ENCODE assay signal across 9 mouse cellular contexts in the genomic region with DNA sequence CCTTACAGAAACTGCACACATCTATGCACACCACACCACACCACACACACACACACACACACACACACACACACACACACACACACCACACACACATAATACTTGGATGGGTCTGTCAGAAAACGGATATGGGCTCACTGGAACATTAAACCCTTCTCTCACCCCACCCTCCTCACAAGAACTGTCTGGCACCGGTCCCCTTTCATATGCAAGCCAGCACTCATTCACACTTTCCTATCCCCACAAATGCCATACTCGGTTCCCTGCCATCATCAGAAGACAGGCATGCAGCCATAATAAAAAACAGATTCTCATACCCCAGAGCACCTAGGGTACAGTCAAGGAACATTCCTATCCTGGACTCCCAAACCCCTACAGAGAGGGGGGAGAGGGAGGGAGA. TPM values are rescaled to one million over a fixed set of nuclear protein-coding genes. Genes with fewer than 3 reads are reported as not detected.
DNase-seq lines count a peak whose midpoint lies in the region; ATAC-seq lines count a peak whose summit lies in the region.
"Had no signal": no experiment of that assay in that cellular context is flagged by ENCODE, and none has a peak within 500 bp of the region (broad histone marks: within the 10 kb centered on the region; RNA-seq: fewer than 3 reads in every experiment).

No protein-coding gene starts in this region.

- H3K27ac ChIP-seq in forebrain, embryonic 11.5 days (ENCODE audit: low read depth, low read length) = no peak overlapping the region
- H3K27ac ChIP-seq in limb, embryonic 12.5 days = no peak overlapping the region
- no peak overlapping the region for H3K27ac ChIP-seq in neural tube, embryonic 13.5 days (replicated peaks)

- 0 out of 2 replicates have a peak, but pooled peaks cover 3% of the 10 kb centered on the region for H3K4me1 ChIP-seq in forebrain, embryonic 11.5 days (replicated peaks; ENCODE audit: control insufficient read depth, insufficient read depth, low read length)
- H3K4me1 ChIP-seq in limb, embryonic 12.5 days (replicated peaks) = peaks cover 10% of the 10 kb centered on the region
- peaks cover 25% of the 10 kb centered on the region for H3K4me1 ChIP-seq in neural tube, embryonic 13.5 days (replicated peaks)

- peak overlapping the region; percentile 77; the same call in 1 of the 2 replicates for H3K4me3 ChIP-seq in forebrain, embryonic 11.5 days (ENCODE audit: low read depth, low read length)
- peak overlapping the region; percentile 77; the same call in 1 of the 2 replicates for H3K4me3 ChIP-seq in limb, embryonic 12.5 days (replicated peaks)
- H3K4me3 ChIP-seq in neural tube, embryonic 13.5 days = peak overlapping the region; percentile 80

- DNase-seq in left cerebral cortex, postnatal 25 days (ENCODE audit: low spot score in 2 of 2) = peak; percentile 34 to 51
- DNase-seq in left cerebral cortex, adult 11 months (ENCODE audit: low spot score) = no peak
- DNase-seq in forebrain, embryonic 11.5 days (ENCODE audit: low spot score) = no peak
- no peak for DNase-seq in spleen, postnatal 36 days (ENCODE audit: low spot score in 2 of 2)

- no peak for ATAC-seq in forebrain, embryonic 11.5 days (replicated peaks; ENCODE audit: low FRiP score)
- ATAC-seq in limb, embryonic 12.5 days (ENCODE audit: insufficient number of reproducible peaks, insufficient read depth, low FRiP score, low TSS enrichment, low read depth) = 0 out of 2 replicates have a peak, but pooled peaks have one; percentile 1
- ATAC-seq in neural tube, embryonic 13.5 days (ENCODE audit: low read depth) = no peak
- ATAC-seq in megakaryocyte-erythroid progenitor cell, adult 5-6 weeks (replicated peaks; ENCODE audit: low FRiP score, low TSS enrichment, poor library complexity, severe bottlenecking) = no peak

- H3K36me3 ChIP-seq in forebrain, embryonic 11.5 days (ENCODE audit: control insufficient read depth, insufficient read depth, low read length) = no peaks in the 10 kb centered on the region; the same call in 1 of the 2 replicates
- peaks cover 24% of the 10 kb centered on the region for H3K36me3 ChIP-seq in limb, embryonic 12.5 days
- H3K36me3 ChIP-seq in neural tube, embryonic 13.5 days = peaks cover 39% of the 10 kb centered on the region

- no peaks in the 10 kb centered on the region for H3K9me3 ChIP-seq in forebrain, embryonic 11.5 days (ENCODE audit: control insufficient read depth, low read length)
- H3K9me3 ChIP-seq in limb, embryonic 12.5 days = no peaks in the 10 kb centered on the region
- no peaks in the 10 kb centered on the region for H3K9me3 ChIP-seq in neural tube, embryonic 13.5 days
- H3K9me3 ChIP-seq: G1E had no signal

- 53% methylated on average over 3 of the region's 3 CpGs for WGBS in forebrain, embryonic 11.5 days
- WGBS in limb, embryonic 12.5 days = 36% methylated on average over 3 of the region's 3 CpGs
- 42% methylated on average over 3 of the region's 3 CpGs for WGBS in neural tube, embryonic 13.5 days

- intact Hi-C loops in left cerebral cortex, postnatal 25 days (cut with DNase I) = no loop called here

- no peak overlapping the region for H3K4me2 ChIP-seq in forebrain, embryonic 11.5 days (ENCODE audit: low read depth, low read length, severe bottlenecking)
- H3K4me2 ChIP-seq in limb, embryonic 12.5 days = peak overlapping the region; percentile 94; the same call in 1 of the 2 replicates
- peak overlapping the region; percentile 78 for H3K4me2 ChIP-seq in neural tube, embryonic 13.5 days

- no peaks in the 10 kb centered on the region for H3K27me3 ChIP-seq in forebrain, embryonic 11.5 days (ENCODE audit: control insufficient read depth, insufficient read depth, low read length)
- H3K27me3 ChIP-seq in limb, embryonic 12.5 days = no peaks in the 10 kb centered on the region
- H3K27me3 ChIP-seq in neural tube, embryonic 13.5 days = no peaks in the 10 kb centered on the region

- H3K9ac ChIP-seq in forebrain, embryonic 11.5 days (ENCODE audit: low read length) = no peak overlapping the region; the same call in 1 of the 2 replicates
- peak overlapping the region; percentile 75; the same call in 1 of the 2 replicates for H3K9ac ChIP-seq in limb, embryonic 12.5 days (replicated peaks)
- H3K9ac ChIP-seq in neural tube, embryonic 13.5 days = peak overlapping the region; percentile 91

RNA-seq across cellular contexts. Expression of a gene that starts 1.7 kb away (rescaled TPM):
- total RNA-seq in left cerebral cortex, postnatal 25 days (2021) = 10 to 100 TPM; 46.6 to 46.9 TPM
- 13.3 and 14.6 TPM in 2 replicates for polyA plus RNA-seq in forebrain, embryonic 11.5 days (2014; fragmentation: Nextera tagmentation; extraction: Ambion mirVana)
- 3.7 and 5.1 TPM in 2 replicates for polyA plus RNA-seq in limb, embryonic 12.5 days (2016; fragmentation: Nextera tagmentation; extraction: Ambion mirVana)
- polyA plus RNA-seq in neural tube, embryonic 13.5 days (2015; fragmentation: Nextera tagmentation; extraction: Ambion mirVana) = 19.6 and 21.7 TPM in 2 replicates
- 0.77 and 1.3 TPM in 2 replicates for total RNA-seq in megakaryocyte-erythroid progenitor cell, adult 5-6 weeks (2014; fragmentation: Nextera tagmentation)
- total RNA-seq in megakaryocyte-erythroid progenitor cell, adult 5-6 weeks (2017) = 0.42 and 0.70 TPM in 2 replicates
- polyA plus RNA-seq: inflammation-experienced regulatory T-cells, adult 6 months had no signal

RNA-seq across cellular contexts. Expression of a gene that starts 13.5 kb away (rescaled TPM):
- total RNA-seq in left cerebral cortex, postnatal 25 days (2021) = 10 to 100 TPM; 15.2 to 15.4 TPM
- polyA plus RNA-seq in forebrain, embryonic 11.5 days (2014; fragmentation: Nextera tagmentation; extraction: Ambion mirVana) = 30.2 and 36.5 TPM in 2 replicates
- polyA plus RNA-seq in limb, embryonic 12.5 days (2016; fragmentation: Nextera tagmentation; extraction: Ambion mirVana) = 83.2 and 86.9 TPM in 2 replicates
- polyA plus RNA-seq in neural tube, embryonic 13.5 days (2015; fragmentation: Nextera tagmentation; extraction: Ambion mirVana) = 26.1 and 31.9 TPM in 2 replicates
- 103 and 133 TPM in 2 replicates for total RNA-seq in megakaryocyte-erythroid progenitor cell, adult 5-6 weeks (2014; fragmentation: Nextera tagmentation)
- total RNA-seq in megakaryocyte-erythroid progenitor cell, adult 5-6 weeks (2017) = 128 and 189 TPM in 2 replicates

RNA-seq across cellular contexts. Expression of a gene that starts 18.1 kb away (rescaled TPM):
- total RNA-seq in left cerebral cortex, postnatal 25 days (2021) = 100 to 1,000 TPM; 180 to 216 TPM
- 0.21 and 0.28 TPM in 2 replicates for polyA plus RNA-seq in forebrain, embryonic 11.5 days (2014; fragmentation: Nextera tagmentation; extraction: Ambion mirVana)
- polyA plus RNA-seq in limb, embryonic 12.5 days (2016; fragmentation: Nextera tagmentation; extraction: Ambion mirVana) = 0.32 and 0.35 TPM in 2 replicates
- polyA plus RNA-seq in neural tube, embryonic 13.5 days (2015; fragmentation: Nextera tagmentation; extraction: Ambion mirVana) = 5.7 and 10.1 TPM in 2 replicates
- total RNA-seq in megakaryocyte-erythroid progenitor cell, adult 5-6 weeks (2014; fragmentation: Nextera tagmentation) = not detected in 2 replicates
- total RNA-seq in megakaryocyte-erythroid progenitor cell, adult 5-6 weeks (2017) = not detected in 2 replicates
- polyA plus RNA-seq: inflammation-experienced regulatory T-cells, adult 6 months had no signal

RNA-seq across cellular contexts. Expression of a gene that starts 32.7 kb away (rescaled TPM):
- total RNA-seq in left cerebral cortex, postnatal 25 days (2021) = 1 to 10 TPM in 1 of 2 experiments, under 1 TPM in 1; 0.34 to 1.2 TPM
- polyA plus RNA-seq in forebrain, embryonic 11.5 days (2014; fragmentation: Nextera tagmentation; extraction: Ambion mirVana) = not detected in 2 replicates
- polyA plus RNA-seq in limb, embryonic 12.5 days (2016; fragmentation: Nextera tagmentation; extraction: Ambion mirVana) = not detected in 2 replicates
- polyA plus RNA-seq in neural tube, embryonic 13.5 days (2015; fragmentation: Nextera tagmentation; extraction: Ambion mirVana) = 0.07 TPM in 1 of 2 replicates, not detected in the other
- total RNA-seq in megakaryocyte-erythroid progenitor cell, adult 5-6 weeks (2014; fragmentation: Nextera tagmentation) = not detected in 2 replicates
- total RNA-seq in megakaryocyte-erythroid progenitor cell, adult 5-6 weeks (2017) = not detected in 2 replicates
- polyA plus RNA-seq: G1E had no signal

RNA-seq across cellular contexts. Expression of a gene that starts 48.0 kb away (rescaled TPM):
- 10 to 100 TPM; 20.2 to 25.3 TPM for total RNA-seq in left cerebral cortex, postnatal 25 days (2021)
- 16.2 and 17.8 TPM in 2 replicates for polyA plus RNA-seq in forebrain, embryonic 11.5 days (2014; fragmentation: Nextera tagmentation; extraction: Ambion mirVana)
- 33.2 and 35.4 TPM in 2 replicates for polyA plus RNA-seq in limb, embryonic 12.5 days (2016; fragmentation: Nextera tagmentation; extraction: Ambion mirVana)
- polyA plus RNA-seq in neural tube, embryonic 13.5 days (2015; fragmentation: Nextera tagmentation; extraction: Ambion mirVana) = 18.7 and 20.3 TPM in 2 replicates
- total RNA-seq in megakaryocyte-erythroid progenitor cell, adult 5-6 weeks (2014; fragmentation: Nextera tagmentation) = 66.0 and 88.0 TPM in 2 replicates
- 48.7 and 55.6 TPM in 2 replicates for total RNA-seq in megakaryocyte-erythroid progenitor cell, adult 5-6 weeks (2017)

Comparison
In these comparisons a context has a peak if more than half of its experiments do, and no peak if none do; other contexts are left out.
1. DNase-seq: peak in left cerebral cortex, postnatal 25 days (2 of 2); none in left cerebral cortex, adult 11 months (single experiment), forebrain, embryonic 11.5 days (single experiment) and spleen, postnatal 36 days (0 of 2).
2. Peak in every context shown above with its lines, with median percentiles within 50 percentile points of each other: H3K4me3 ChIP-seq.